Mouse (Mus musculus) kidney, embryonic 14.5 days (tissue): ENCODE results near the gene Agpat3. TPM values are rescaled to one million over a fixed set of nuclear protein-coding genes. Genes with fewer than 3 reads are reported as not detected.

Experiments
- ATAC-seq: fragments of 200-750 bp; cut with Nextera tagmentation; 2 replicates; pipeline ENCODE4 v1.8.0; 2017; ENCODE audit warnings: moderate number of reproducible peaks, mild to moderate bottlenecking, moderate TSS enrichment, moderate library complexity; ENCODE audit not compliant: low FRiP score, low TSS enrichment
- H3K27ac ChIP-seq: fragments of 300-500 bp; sonication (generic); 2 replicates; pipeline ENCODE4 v1.5.1; 2014; ENCODE audit warnings: low read depth, mild to moderate bottlenecking, low read length, moderate library complexity, mixed read lengths
- H3K27me3 ChIP-seq: fragments of 300-500 bp; sonication (generic); 2 replicates; pipeline ENCODE4 v1.6.1; 2014; ENCODE audit warnings: mild to moderate bottlenecking, low read length; ENCODE audit not compliant: control insufficient read depth, insufficient read depth
- H3K36me3 ChIP-seq: fragments of 300-500 bp; sonication (generic); 2 replicates; pipeline ENCODE4 v1.6.1; 2014; ENCODE audit warnings: low read length, mixed read lengths; ENCODE audit not compliant: control insufficient read depth, insufficient read depth
- H3K4me1 ChIP-seq: fragments of 300-500 bp; sonication (generic); 2 replicates; pipeline ENCODE4 v1.6.1; 2014; ENCODE audit warnings: low read length, mixed read lengths; ENCODE audit not compliant: control insufficient read depth, insufficient read depth
- H3K4me2 ChIP-seq: fragments of 300-500 bp; sonication (generic); replicated peaks from 2 replicates; pipeline ENCODE4 v1.6.1; 2014; ENCODE audit warnings: low read depth, mild to moderate bottlenecking, low read length
- H3K4me3 ChIP-seq: fragments of 300-500 bp; sonication (generic); 2 replicates; pipeline ENCODE4 v1.5.1; 2014; ENCODE audit warnings: mild to moderate bottlenecking, low read length
- H3K9ac ChIP-seq: fragments of 300-500 bp; sonication (generic); 2 replicates; pipeline ENCODE4 v1.6.1; 2014; ENCODE audit warnings: low read depth, mild to moderate bottlenecking, low read length, moderate library complexity
- H3K9me3 ChIP-seq: fragments of 300-500 bp; sonication (generic); 2 replicates; pipeline ENCODE4 v1.6.1; 2016; ENCODE audit warnings: low read length; ENCODE audit not compliant: control insufficient read depth
- WGBS: fragments of 180-500 bp; shearing (Covaris S2); extraction: QIAGEN DNeasy Blood & Tissue Kit; methylation state at CpG from one replicate; pipeline ENCODE4 v1.1.7; 2014; 5-methylcytosine and 5-hydroxymethylcytosine counted together
- polyA plus RNA-seq: library from polyadenylated mRNA; unstranded; fragments of >200 nt; fragmentation: Nextera tagmentation; extraction: Ambion mirVana; gene quantifications from 2 replicates; pipeline ENCODE4 v1.2.1, GENCODE M21; 2014

Gene Agpat3
- polyA plus RNA-seq, 1 experiment from 2014 or later, result 84.7 TPM

- peaks cover 6% of the 10 kb centered on the region; the same call in 1 of the 2 replicates for H3K36me3 ChIP-seq
- no peak overlapping the region for H3K4me3 ChIP-seq
- H3K9me3 ChIP-seq, result no peaks in the 10 kb centered on the region
- H3K27me3 ChIP-seq, result no peaks in the 10 kb centered on the region
- no peak for ATAC-seq
- H3K9ac ChIP-seq, result peak overlapping the region; percentile 18; the same call in 1 of the 2 replicates
- WGBS, result 50% methylated on average over 1 of the region's 1 CpGs
- H3K4me2 ChIP-seq, result no peak overlapping the region
- 0 out of 2 replicates have a peak, but pooled peaks cover 9% of the 10 kb centered on the region for H3K4me1 ChIP-seq
- no peak overlapping the region for H3K27ac ChIP-seq
Measured at GRCm38 (mm10) chr10:78315145-78315544, 37.1 kb downstream of the Agpat3 start.

- no peak for ATAC-seq
- no peak overlapping the region for H3K27ac ChIP-seq
Measured at GRCm38 (mm10) chr10:78311886-78312635, 40.2 kb downstream of the Agpat3 start.

GRCm38 (mm10) chr10:78310747-78311267 lies 41.5 kb downstream of the Agpat3 start:
- Histone ChIP-seq H3K9ac (no peak overlapping the region), H3K4me2 (no peak overlapping the region), H3K9me3 (no peaks in the 10 kb centered on the region), H3K27me3 (no peaks in the 10 kb centered on the region), H3K27ac (no peak overlapping the region; the same call in 1 of the 2 replicates), H3K36me3 (no peaks in the 10 kb centered on the region; the same call in 1 of the 2 replicates), H3K4me1 (0 out of 2 replicates have a peak, but pooled peaks cover 6% of the 10 kb centered on the region), H3K4me3 (no peak overlapping the region)
- ATAC-seq, result no peak
- WGBS, result 38% methylated on average over 5 of the region's 5 CpGs

More at GRCm38 (mm10) chr10:78311886-78312635, 40.2 kb downstream of the Agpat3 start:
- H3K9me3 ChIP-seq, result no peaks in the 10 kb centered on the region
- H3K27me3 ChIP-seq, result no peaks in the 10 kb centered on the region
- H3K36me3 ChIP-seq, result no peaks in the 10 kb centered on the region; the same call in 1 of the 2 replicates
- no peak overlapping the region for H3K4me3 ChIP-seq
- no peak overlapping the region for H3K4me2 ChIP-seq
- 0 out of 2 replicates have a peak, but pooled peaks cover 9% of the 10 kb centered on the region for H3K4me1 ChIP-seq
- 78% methylated on average over 13 of the region's 13 CpGs for WGBS
- no peak overlapping the region for H3K9ac ChIP-seq

- Histone ChIP-seq H3K36me3 (no peaks in the 10 kb centered on the region; the same call in 1 of the 2 replicates), H3K4me1 (no peaks in the 10 kb centered on the region), H3K4me3 (no peak overlapping the region), H3K9me3 (no peaks in the 10 kb centered on the region), H3K4me2 (no peak overlapping the region), H3K27ac (no peak overlapping the region), H3K9ac (no peak overlapping the region), H3K27me3 (no peaks in the 10 kb centered on the region)
- 23% methylated on average over 2 of the region's 2 CpGs for WGBS
- ATAC-seq, result no peak; the same call in 1 of the 2 replicates
Measured at GRCm38 (mm10) chr10:78308617-78309016, 43.7 kb downstream of the Agpat3 start.

GRCm38 (mm10) chr10:78307391-78307790 lies 44.9 kb downstream of the Agpat3 start:
- Histone ChIP-seq H3K9ac (no peak overlapping the region), H3K4me1 (no peaks in the 10 kb centered on the region), H3K27me3 (no peaks in the 10 kb centered on the region), H3K4me3 (no peak overlapping the region), H3K9me3 (no peaks in the 10 kb centered on the region), H3K4me2 (no peak overlapping the region), H3K27ac (no peak overlapping the region), H3K36me3 (no peaks in the 10 kb centered on the region; the same call in 1 of the 2 replicates)
- 97% methylated on average over 3 of the region's 3 CpGs for WGBS
- ATAC-seq, result no peak

GRCm38 (mm10) chr10:78306027-78306426 lies 46.3 kb downstream of the Agpat3 start:
- no peaks in the 10 kb centered on the region for H3K36me3 ChIP-seq
- no peak for ATAC-seq
- 77% methylated on average over 4 of the region's 4 CpGs for WGBS
- no peak overlapping the region for H3K27ac ChIP-seq
- no peak overlapping the region for H3K9ac ChIP-seq
- no peak overlapping the region for H3K4me2 ChIP-seq
- H3K4me1 ChIP-seq, result no peaks in the 10 kb centered on the region
- no peaks in the 10 kb centered on the region for H3K9me3 ChIP-seq
- no peak overlapping the region for H3K4me3 ChIP-seq
- H3K27me3 ChIP-seq, result no peaks in the 10 kb centered on the region

- H3K27ac ChIP-seq, result no peak overlapping the region
- H3K4me3 ChIP-seq, result no peak overlapping the region
- H3K4me2 ChIP-seq, result no peak overlapping the region
- no peak overlapping the region for H3K9ac ChIP-seq
- ATAC-seq, result no peak
- no peaks in the 10 kb centered on the region for H3K27me3 ChIP-seq
- H3K4me1 ChIP-seq, result no peaks in the 10 kb centered on the region
- no peaks in the 10 kb centered on the region for H3K9me3 ChIP-seq
- WGBS, result 69% methylated on average over 3 of the region's 3 CpGs
- no peaks in the 10 kb centered on the region for H3K36me3 ChIP-seq
Measured at GRCm38 (mm10) chr10:78304996-78305395, 47.3 kb downstream of the Agpat3 start.

GRCm38 (mm10) chr10:78303675-78304074 lies 48.6 kb downstream of the Agpat3 start:
- H3K4me1 ChIP-seq, result no peaks in the 10 kb centered on the region
- 68% methylated on average over 7 of the region's 7 CpGs for WGBS
- no peaks in the 10 kb centered on the region for H3K9me3 ChIP-seq
- no peaks in the 10 kb centered on the region for H3K36me3 ChIP-seq
- H3K27ac ChIP-seq, result no peak overlapping the region
- no peak overlapping the region for H3K9ac ChIP-seq
- H3K4me3 ChIP-seq, result no peak overlapping the region
- no peak overlapping the region for H3K4me2 ChIP-seq
- no peaks in the 10 kb centered on the region for H3K27me3 ChIP-seq
- ATAC-seq, result no peak

- Histone ChIP-seq H3K4me2 (no peak overlapping the region), H3K27me3 (no peaks in the 10 kb centered on the region), H3K4me1 (peaks cover 12% of the 10 kb centered on the region; the same call in 1 of the 2 replicates), H3K27ac (no peak overlapping the region), H3K4me3 (no peak overlapping the region), H3K36me3 (no peaks in the 10 kb centered on the region), H3K9ac (no peak overlapping the region), H3K9me3 (no peaks in the 10 kb centered on the region)
- 92% methylated on average over 4 of the region's 4 CpGs for WGBS
- no peak for ATAC-seq
Measured at GRCm38 (mm10) chr10:78300061-78300460, 52.2 kb downstream of the Agpat3 start.
